Mouse (Mus musculus) hematopoietic stem cell, adult 5-6 weeks (primary cell): Measurements from ENCODE around the gene Shpk. TPM values are rescaled to one million over a fixed set of nuclear protein-coding genes. Genes with fewer than 3 reads are reported as not detected.

Experiments
- ATAC-seq, 2 experiments: fragments of 125-278 bp in 1 of 2; replicated peaks in 1 of 2; 2 replicates each; pipeline ENCODE4 v1.8.0; 2016 to 2017; ENCODE audit warnings: inconsistent platforms in 2 of 2, mild to moderate bottlenecking in 2 of 2, moderate number of reproducible peaks in 2 of 2, low read depth in 1 of 2, moderate TSS enrichment in 1 of 2; ENCODE audit not compliant: low FRiP score in 2 of 2, poor library complexity in 2 of 2, severe bottlenecking in 2 of 2, insufficient read depth in 1 of 2, low TSS enrichment in 1 of 2
- total RNA-seq: library from RNA; stranded (forward); fragments of 172-1452, 232-1000 nt; gene quantifications from 2 replicates; pipeline ENCODE4 v1.2.3, GENCODE M21; 2017

Gene Shpk
- total RNA-seq, 1 experiment from 2014 or later, result 2.7 TPM

GRCm38 (mm10) chr11:73193047-73193446, 6.2 kb upstream of the Shpk start:
- peak in 1 of 2 experiments; percentile 37; a peak in 1 of 4 replicates for ATAC-seq

GRCm38 (mm10) chr11:73194444-73194843, 4.8 kb upstream of the Shpk start:
- no peak for ATAC-seq

GRCm38 (mm10) chr11:73198190-73198589, 1.1 kb upstream of the Shpk start:
- no peak for ATAC-seq

GRCm38 (mm10) chr11:73198603-73199229, 544 bp upstream of the Shpk start, which contains the start of gene Ctns:
Gene Ctns, minus strand, starts transcription at chr11:73199042.
- peak; percentile 89 to 92 for ATAC-seq

- ATAC-seq, result peak in 1 of 2 experiments; percentile 19; a peak in 1 of 4 replicates
These were observed 619 bp downstream of the Shpk start for GRCm38 (mm10) chr11:73199879-73200278.

GRCm38 (mm10) chr11:73201021-73201420, 1.8 kb downstream of the Shpk start:
- ATAC-seq, result no peak

GRCm38 (mm10) chr11:73201597-73201996, 2.3 kb downstream of the Shpk start:
- ATAC-seq, result no peak

- no peak for ATAC-seq
These were observed 4.6 kb downstream of the Shpk start for GRCm38 (mm10) chr11:73203895-73204294.

GRCm38 (mm10) chr11:73205194-73205593, 5.9 kb downstream of the Shpk start:
- ATAC-seq, result no peak

GRCm38 (mm10) chr11:73207621-73208020, 8.4 kb downstream of the Shpk start:
- no peak for ATAC-seq

- no peak for ATAC-seq
These were observed 14.7 kb downstream of the Shpk start for GRCm38 (mm10) chr11:73213956-73214355.

- ATAC-seq, result no peak
These were observed 20.4 kb downstream of the Shpk start for GRCm38 (mm10) chr11:73219671-73220070.

GRCm38 (mm10) chr11:73220651-73221050, 21.4 kb downstream of the Shpk start:
- no peak for ATAC-seq

GRCm38 (mm10) chr11:73222846-73223245, 23.6 kb downstream of the Shpk start:
- ATAC-seq, result no peak

- ATAC-seq, result peak in 1 of 2 experiments; percentile 60; a peak in 2 of 4 replicates
These were observed 24.7 kb downstream of the Shpk start for GRCm38 (mm10) chr11:73223966-73224365.

GRCm38 (mm10) chr11:73225856-73226255, 26.6 kb downstream of the Shpk start:
- ATAC-seq, result no peak

GRCm38 (mm10) chr11:73228881-73229280, 29.6 kb downstream of the Shpk start:
- no peak for ATAC-seq

GRCm38 (mm10) chr11:73230081-73230480, 30.8 kb downstream of the Shpk start:
- no peak for ATAC-seq

- ATAC-seq, result no peak
These were observed 33.3 kb downstream of the Shpk start for GRCm38 (mm10) chr11:73232513-73232912.
